Mouse (Mus musculus): ENCODE results near the gene Hivep2. TPM values are rescaled to one million over a fixed set of nuclear protein-coding genes. Genes with fewer than 3 reads are reported as not detected.

The Hivep2 gene
- polyA plus RNA-seq, 1 experiment from 2014 or later: 8.9 TPM

DNA sequence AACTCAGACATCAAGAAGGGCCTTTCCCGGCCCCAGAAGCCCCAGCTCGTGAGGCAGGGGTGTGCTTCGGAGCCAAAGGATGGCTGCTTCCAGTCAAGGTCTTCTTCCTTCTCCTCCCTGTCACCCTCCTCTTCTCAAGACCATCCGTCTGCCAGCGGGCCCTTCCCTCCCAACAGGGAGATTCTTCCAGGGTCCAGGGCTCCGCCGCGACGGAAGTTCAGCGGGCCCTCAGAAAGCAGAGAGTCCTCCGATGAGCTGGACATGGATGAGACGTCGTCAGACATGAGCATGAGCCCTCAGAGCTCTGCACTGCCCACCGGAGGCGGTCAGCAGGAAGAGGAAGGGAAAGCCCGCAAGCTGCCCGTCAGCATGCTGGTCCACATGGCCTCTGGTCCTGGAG is 166.2 kb downstream of the Hivep2 start:
- Histone ChIP-seq H3K4me1 (replicated peaks; ENCODE audit: control insufficient read depth, insufficient read depth, low read length) (no peaks in the 10 kb centered on the region), H3K4me3 (ENCODE audit: low read depth, low read length) (no peak overlapping the region), H3K9me3 (ENCODE audit: control insufficient read depth, low read length) (no peaks in the 10 kb centered on the region), H3K27ac (ENCODE audit: low read depth, low read length) (no peak overlapping the region), H3K36me3 (ENCODE audit: control insufficient read depth, insufficient read depth, low read length) (no peaks in the 10 kb centered on the region), H3K4me2 (replicated peaks; ENCODE audit: low read depth, low read length) (no peak overlapping the region), H3K9ac (ENCODE audit: low read depth, low read length) (no peak overlapping the region), H3K27me3 (ENCODE audit: control insufficient read depth, insufficient read depth, low read length) (no peaks in the 10 kb centered on the region)
- 90% methylated on average over 17 of the region's 17 CpGs for WGBS
- no peak for DNase-seq (ENCODE audit: low spot score)
- ATAC-seq (ENCODE audit: low FRiP score): no peak

DNA sequence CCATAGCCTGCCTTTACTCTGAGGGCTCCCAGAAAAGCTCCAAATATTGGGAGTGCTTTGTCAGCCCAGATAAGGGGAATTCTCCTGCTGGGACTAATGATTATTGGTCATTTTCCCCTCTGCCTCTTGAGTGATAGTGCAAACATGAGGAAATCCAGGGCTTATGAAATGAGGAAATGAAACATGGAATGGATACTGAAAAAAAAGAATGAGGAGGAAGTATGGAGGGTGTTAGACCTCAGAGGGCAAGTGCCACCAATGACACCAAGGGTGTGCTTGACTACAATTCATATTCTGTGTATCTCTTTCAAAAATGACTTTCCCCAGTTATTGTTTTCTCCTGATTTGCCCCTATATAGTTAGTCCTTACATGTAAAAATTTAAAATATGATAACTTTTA is 167.1 kb downstream of the Hivep2 start:
- DNase-seq (ENCODE audit: low spot score) (no peak), ATAC-seq (ENCODE audit: low FRiP score) (no peak)
- Histone ChIP-seq H3K9me3 (ENCODE audit: control insufficient read depth, low read length) (no peaks in the 10 kb centered on the region), H3K9ac (ENCODE audit: low read depth, low read length) (no peak overlapping the region), H3K27me3 (ENCODE audit: control insufficient read depth, insufficient read depth, low read length) (no peaks in the 10 kb centered on the region), H3K4me1 (replicated peaks; ENCODE audit: control insufficient read depth, insufficient read depth, low read length) (no peaks in the 10 kb centered on the region), H3K36me3 (ENCODE audit: control insufficient read depth, insufficient read depth, low read length) (no peaks in the 10 kb centered on the region), H3K27ac (ENCODE audit: low read depth, low read length) (no peak overlapping the region), H3K4me2 (replicated peaks; ENCODE audit: low read depth, low read length) (no peak overlapping the region), H3K4me3 (ENCODE audit: low read depth, low read length) (no peak overlapping the region)

DNA sequence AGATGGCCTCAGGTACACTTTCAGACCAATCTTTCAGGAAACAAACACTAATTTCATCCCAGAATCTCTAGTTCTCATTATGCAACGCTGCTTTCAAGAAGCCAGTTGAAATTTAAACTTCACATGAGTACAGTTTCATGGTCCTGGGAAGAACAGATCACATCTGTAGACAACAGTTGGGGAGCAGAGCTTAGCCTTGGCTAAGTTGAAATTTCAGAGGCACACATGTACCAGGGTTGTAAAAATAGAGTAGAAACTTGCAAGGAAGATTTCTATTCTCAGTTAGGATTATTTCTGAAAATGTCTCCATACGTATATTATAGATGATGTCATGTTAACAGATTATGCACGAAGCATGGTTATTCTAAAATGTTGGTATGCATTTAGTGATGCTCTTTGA is 172.8 kb downstream of the Hivep2 start:
- Histone ChIP-seq H3K9me3 (ENCODE audit: control insufficient read depth, low read length) (no peaks in the 10 kb centered on the region), H3K27me3 (ENCODE audit: control insufficient read depth, insufficient read depth, low read length) (no peaks in the 10 kb centered on the region), H3K36me3 (ENCODE audit: control insufficient read depth, insufficient read depth, low read length) (no peaks in the 10 kb centered on the region), H3K4me2 (replicated peaks; ENCODE audit: low read depth, low read length) (no peak overlapping the region), H3K27ac (ENCODE audit: low read depth, low read length) (no peak overlapping the region), H3K4me3 (ENCODE audit: low read depth, low read length) (no peak overlapping the region), H3K9ac (ENCODE audit: low read depth, low read length) (no peak overlapping the region), H3K4me1 (replicated peaks; ENCODE audit: control insufficient read depth, insufficient read depth, low read length) (no peaks in the 10 kb centered on the region)
- whole genome bisulfite sequencing: 81% methylated on average over 3 of the region's 3 CpGs
- ATAC-seq (ENCODE audit: low FRiP score) (no peak), DNase-seq (ENCODE audit: low spot score) (no peak)

DNA sequence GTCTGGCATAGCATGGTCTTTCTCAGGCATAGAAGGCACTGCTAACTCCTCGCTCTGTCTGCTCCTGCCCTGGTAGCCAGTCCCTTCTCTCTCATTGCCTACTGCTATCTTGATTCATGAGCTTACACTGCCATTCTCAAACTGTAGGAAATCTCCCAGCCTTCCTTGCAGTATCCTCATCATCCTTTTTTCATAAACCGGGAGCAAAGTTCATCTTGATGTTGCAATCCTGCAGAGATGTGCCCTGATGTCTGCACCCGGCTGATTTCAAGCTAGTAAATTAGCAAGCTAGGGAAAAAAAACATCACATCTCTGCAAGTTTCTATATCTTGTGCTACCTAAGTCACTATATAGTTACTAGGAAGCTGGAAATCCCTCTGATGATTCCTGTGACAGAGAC is 179.0 kb downstream of the Hivep2 start:
- Histone ChIP-seq H3K4me1 (replicated peaks; ENCODE audit: control insufficient read depth, insufficient read depth, low read length) (no peaks in the 10 kb centered on the region), H3K9me3 (ENCODE audit: control insufficient read depth, low read length) (no peaks in the 10 kb centered on the region), H3K9ac (ENCODE audit: low read depth, low read length) (no peak overlapping the region), H3K4me3 (ENCODE audit: low read depth, low read length) (no peak overlapping the region), H3K36me3 (ENCODE audit: control insufficient read depth, insufficient read depth, low read length) (no peaks in the 10 kb centered on the region), H3K4me2 (replicated peaks; ENCODE audit: low read depth, low read length) (no peak overlapping the region), H3K27ac (ENCODE audit: low read depth, low read length) (no peak overlapping the region), H3K27me3 (ENCODE audit: control insufficient read depth, insufficient read depth, low read length) (no peaks in the 10 kb centered on the region)
- 92% methylated on average over 3 of the region's 3 CpGs for WGBS
- ATAC-seq (ENCODE audit: low FRiP score) (no peak), DNase-seq (ENCODE audit: low spot score) (no peak)

DNA sequence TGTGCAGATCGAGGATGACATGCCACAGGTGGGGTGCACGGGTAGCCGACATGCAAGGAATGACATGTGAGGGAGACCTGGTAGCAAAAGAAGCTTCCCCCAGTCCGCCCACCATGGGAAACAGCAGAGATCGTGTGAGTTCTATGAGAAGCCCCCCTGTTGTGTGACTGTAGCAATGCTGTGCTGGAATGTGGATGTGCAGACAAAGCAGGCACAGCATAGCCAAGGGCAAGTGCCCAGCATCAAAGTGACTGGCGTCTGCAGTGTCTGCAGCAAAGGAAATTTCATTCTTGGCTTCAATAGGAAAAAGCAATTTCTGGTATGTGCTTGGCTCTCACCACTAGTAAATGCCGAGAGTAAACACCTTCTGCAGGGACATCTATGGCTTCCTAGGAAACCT is 199.0 kb downstream of the Hivep2 start:
- no peaks in the 10 kb centered on the region for H3K9me3 ChIP-seq (ENCODE audit: control insufficient read depth, low read length)
- peak; percentile 6 for DNase-seq (ENCODE audit: low spot score)
- H3K27ac ChIP-seq (ENCODE audit: low read depth, low read length): no peak overlapping the region
- no peak overlapping the region for H3K4me3 ChIP-seq (ENCODE audit: low read depth, low read length)
- no peaks in the 10 kb centered on the region for H3K4me1 ChIP-seq (replicated peaks; ENCODE audit: control insufficient read depth, insufficient read depth, low read length)
- no peak overlapping the region for H3K4me2 ChIP-seq (replicated peaks; ENCODE audit: low read depth, low read length)
- ATAC-seq (ENCODE audit: low FRiP score): no peak
- no peaks in the 10 kb centered on the region for H3K36me3 ChIP-seq (ENCODE audit: control insufficient read depth, insufficient read depth, low read length)
- H3K27me3 ChIP-seq (ENCODE audit: control insufficient read depth, insufficient read depth, low read length): no peaks in the 10 kb centered on the region
- no peak overlapping the region for H3K9ac ChIP-seq (ENCODE audit: low read depth, low read length)
- WGBS: 52% methylated on average over 7 of the region's 7 CpGs

DNA sequence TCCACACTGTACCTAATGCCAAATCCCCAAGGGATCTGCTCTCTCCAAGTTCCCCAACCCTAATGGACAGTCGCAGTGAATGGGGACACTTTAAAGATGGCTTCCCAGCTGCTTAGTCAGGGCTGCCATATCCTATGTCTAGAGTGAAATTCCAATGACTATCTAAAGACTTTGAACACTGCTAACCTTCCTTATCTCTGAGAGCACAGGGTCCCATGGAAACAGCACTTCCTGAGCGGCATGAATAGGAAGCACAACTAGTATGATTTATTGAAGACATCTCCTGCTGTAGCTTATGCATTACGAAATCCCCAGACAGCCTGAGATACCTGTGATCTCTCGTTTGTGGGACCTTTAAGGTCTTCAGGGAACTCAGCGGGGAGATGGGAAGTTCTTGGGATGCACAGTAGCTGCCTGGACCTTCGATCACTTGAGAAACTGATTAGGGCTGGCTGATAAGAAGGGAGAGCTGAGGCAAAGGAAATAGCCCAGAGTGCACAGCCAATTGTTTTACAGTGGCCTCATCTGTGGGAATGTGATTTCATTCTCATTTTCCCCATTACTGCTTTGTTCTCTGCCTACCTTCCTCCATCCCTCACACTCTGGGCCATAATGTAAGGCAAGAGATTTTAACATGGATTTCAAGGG is 202.4 kb downstream of the Hivep2 start:
- no peak overlapping the region for H3K9ac ChIP-seq (ENCODE audit: low read depth, low read length)
- H3K4me2 ChIP-seq (replicated peaks; ENCODE audit: low read depth, low read length): no peak overlapping the region
- no peak overlapping the region for H3K27ac ChIP-seq (ENCODE audit: low read depth, low read length)
- no peak overlapping the region for H3K4me3 ChIP-seq (ENCODE audit: low read depth, low read length)
- no peak for DNase-seq (ENCODE audit: low spot score)
- no peaks in the 10 kb centered on the region for H3K9me3 ChIP-seq (ENCODE audit: control insufficient read depth, low read length)
- no peaks in the 10 kb centered on the region for H3K4me1 ChIP-seq (replicated peaks; ENCODE audit: control insufficient read depth, insufficient read depth, low read length)
- H3K27me3 ChIP-seq (ENCODE audit: control insufficient read depth, insufficient read depth, low read length): no peaks in the 10 kb centered on the region
- no peak for ATAC-seq (ENCODE audit: low FRiP score)
- H3K36me3 ChIP-seq (ENCODE audit: control insufficient read depth, insufficient read depth, low read length): no peaks in the 10 kb centered on the region
- 81% methylated on average over 6 of the region's 6 CpGs for WGBS

DNA sequence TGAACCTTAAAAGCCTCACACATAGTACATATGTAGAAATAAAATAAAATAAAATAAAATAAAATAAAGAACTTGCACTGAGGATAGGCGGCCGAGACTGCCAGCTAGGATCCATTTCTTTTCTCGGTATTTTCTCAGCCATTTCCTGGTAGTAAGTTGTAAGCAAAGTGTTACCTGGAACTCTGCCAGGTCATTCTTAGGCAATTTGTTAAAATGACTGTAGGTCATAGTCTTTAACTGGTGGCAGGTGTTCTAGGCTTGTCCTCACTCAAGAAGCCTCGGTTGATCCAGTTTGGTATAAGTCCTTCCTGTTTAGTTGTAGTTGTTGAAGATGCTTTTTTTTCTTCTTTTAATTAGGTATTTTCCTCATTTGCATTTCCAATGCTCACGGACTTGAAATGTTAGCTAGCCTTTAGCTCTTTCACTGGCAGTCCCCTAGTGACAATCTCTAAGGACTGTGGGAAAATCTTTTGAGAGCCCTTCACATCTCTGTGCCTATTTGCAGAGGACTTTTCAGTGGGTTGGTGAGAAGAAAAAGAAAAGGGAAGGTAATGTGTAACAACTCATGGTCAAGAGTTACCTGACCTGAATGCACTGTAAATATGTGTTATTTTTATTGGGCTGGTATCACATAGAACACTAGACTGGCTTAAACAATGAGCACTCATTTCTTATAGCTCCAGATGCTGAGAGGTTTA is 203.1 kb downstream of the Hivep2 start:
- H3K27me3 ChIP-seq (ENCODE audit: control insufficient read depth, insufficient read depth, low read length): no peaks in the 10 kb centered on the region
- no peaks in the 10 kb centered on the region for H3K4me1 ChIP-seq (replicated peaks; ENCODE audit: control insufficient read depth, insufficient read depth, low read length)
- DNase-seq (ENCODE audit: low spot score) (no peak), ATAC-seq (ENCODE audit: low FRiP score) (no peak)
- no peak overlapping the region for H3K4me3 ChIP-seq (ENCODE audit: low read depth, low read length)
- H3K36me3 ChIP-seq (ENCODE audit: control insufficient read depth, insufficient read depth, low read length): no peaks in the 10 kb centered on the region
- H3K4me2 ChIP-seq (replicated peaks; ENCODE audit: low read depth, low read length): no peak overlapping the region
- H3K9ac ChIP-seq (ENCODE audit: low read depth, low read length): no peak overlapping the region
- no peak overlapping the region for H3K27ac ChIP-seq (ENCODE audit: low read depth, low read length)
- H3K9me3 ChIP-seq (ENCODE audit: control insufficient read depth, low read length): no peaks in the 10 kb centered on the region
- 85% methylated on average over 5 of the region's 5 CpGs for WGBS

DNA sequence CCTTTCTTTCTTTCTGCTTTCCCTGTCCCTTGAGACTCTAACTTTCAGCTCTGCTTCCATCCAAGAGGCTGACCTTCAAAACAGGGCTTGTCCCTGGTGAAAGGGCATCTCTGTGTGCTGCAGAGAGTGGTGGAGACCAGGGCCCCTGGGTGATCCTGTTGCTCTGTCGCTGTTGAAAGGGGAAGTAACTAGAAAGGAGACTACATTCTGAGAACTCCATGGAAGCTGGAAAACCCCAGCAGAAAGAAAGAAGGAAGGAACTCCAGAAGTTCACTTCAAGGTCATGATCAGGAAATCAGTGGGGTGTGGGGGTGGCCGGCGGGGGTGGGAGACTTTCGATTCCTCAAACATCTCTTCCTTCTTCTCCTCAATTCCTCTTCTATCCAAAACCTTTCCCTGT is 208.2 kb downstream of the Hivep2 start:
- WGBS: 78% methylated on average over 4 of the region's 4 CpGs
- ATAC-seq (ENCODE audit: low FRiP score) (no peak), DNase-seq (ENCODE audit: low spot score) (no peak)
- no peak overlapping the region for H3K4me3 ChIP-seq (ENCODE audit: low read depth, low read length)
- H3K27me3 ChIP-seq (ENCODE audit: control insufficient read depth, insufficient read depth, low read length): no peaks in the 10 kb centered on the region
- no peak overlapping the region for H3K9ac ChIP-seq (ENCODE audit: low read depth, low read length)
- no peak overlapping the region for H3K27ac ChIP-seq (ENCODE audit: low read depth, low read length)
- no peaks in the 10 kb centered on the region for H3K4me1 ChIP-seq (replicated peaks; ENCODE audit: control insufficient read depth, insufficient read depth, low read length)
- no peak overlapping the region for H3K4me2 ChIP-seq (replicated peaks; ENCODE audit: low read depth, low read length)
- no peaks in the 10 kb centered on the region for H3K36me3 ChIP-seq (ENCODE audit: control insufficient read depth, insufficient read depth, low read length)
- no peaks in the 10 kb centered on the region for H3K9me3 ChIP-seq (ENCODE audit: control insufficient read depth, low read length)

Measured in hindbrain, embryonic 11.5 days (tissue).